Mouse (Mus musculus): ENCODE data around the gene Ick. TPM values are rescaled to one million over a fixed set of nuclear protein-coding genes. Genes with fewer than 3 reads are reported as not detected.
"Not testable (repeated sequence)": the region's sequence is repeated elsewhere in the genome, so short reads cannot be mapped to it uniquely, and the experiment has no call there.

Ick gene
- 8.4 and 10.2 TPM in 2 replicates for polyA plus RNA-seq (2012; rRNA removed)

DNA sequence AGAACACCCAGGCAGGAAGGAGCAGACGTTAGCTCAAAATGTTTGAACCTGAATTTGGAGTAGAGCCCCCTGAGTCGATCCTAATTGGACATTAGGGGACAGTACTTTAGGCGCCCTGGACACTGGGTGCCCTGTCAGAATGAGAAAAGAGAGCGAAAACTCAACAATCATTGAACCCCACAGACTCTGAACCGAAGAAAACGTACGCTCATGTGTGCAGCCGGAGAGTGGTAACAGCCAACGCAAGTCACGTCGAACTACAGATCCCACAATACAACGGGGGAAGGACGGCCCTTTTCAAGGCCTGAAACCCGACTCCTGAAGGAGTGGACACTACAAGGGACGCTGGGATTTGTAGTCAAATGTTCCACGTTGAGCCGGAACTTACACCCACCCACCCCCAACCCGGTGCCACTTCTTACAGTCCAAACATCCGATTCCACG, at the start of gene Ick, which contains the start of gene Fbxo9:
Ick (plus strand) TSS at position 397 of the 444 bp plus-strand sequence.
Fbxo9 (minus strand) TSS at position 270 of the 444 bp plus-strand sequence.
- Histone ChIP-seq H3K36me3 (ENCODE audit: control insufficient read depth, insufficient read depth, low read length) (peaks cover 2% of the 10 kb centered on the region; the same call in 1 of the 2 replicates), H3K4me1 (ENCODE audit: control insufficient read depth, insufficient read depth, low read length) (peaks cover 8% of the 10 kb centered on the region), H3K27ac (ENCODE audit: control insufficient read depth, insufficient read depth, low read depth, low read length) (peak within 1 kb of the TSS; percentile 90), H3K4me3 (ENCODE audit: control insufficient read depth, low read depth, low read length) (peak within 1 kb of the TSS; percentile 87), H3K27me3 (ENCODE audit: control insufficient read depth, insufficient read depth, low read length) (no peaks in the 10 kb centered on the region)
- TF ChIP-seq CTCF (IDR thresholded peaks at IDR 0.05; ENCODE audit: control insufficient read depth, insufficient read depth, insufficient replicate concordance, low read depth, low read length) (no peak), POLR2A (IDR thresholded peaks at IDR 0.05; ENCODE audit: control insufficient read depth, low read depth, low read length) (no peak; the same call in 1 of the 2 replicates)

DNA sequence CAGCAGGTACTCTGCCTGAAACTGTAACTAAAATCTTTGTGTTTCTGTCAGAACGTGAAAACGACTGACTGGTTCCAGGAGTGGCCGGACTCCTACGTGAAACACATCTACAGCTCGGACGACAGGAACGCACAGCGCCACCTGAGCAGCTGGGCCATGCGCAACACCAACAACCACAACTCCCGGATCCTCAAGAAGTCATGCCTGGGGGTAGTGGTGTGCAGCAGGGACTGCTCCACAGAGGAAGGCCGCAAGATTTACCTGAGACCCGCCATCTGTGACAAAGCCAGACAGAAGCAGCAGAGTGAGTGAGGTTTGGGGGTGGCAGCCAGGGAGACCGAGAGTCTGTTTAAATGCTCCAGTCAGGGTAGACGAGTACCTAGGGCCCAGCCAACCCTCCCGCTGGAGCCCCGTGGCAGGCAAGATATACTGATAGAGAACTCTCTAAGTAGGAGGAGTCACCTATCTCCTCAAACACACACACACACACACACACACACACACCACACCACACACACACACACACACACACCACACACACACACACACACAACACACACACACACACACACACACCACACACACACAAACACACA, 49.4 kb upstream of the Ick start:
- Histone ChIP-seq H3K27me3 (ENCODE audit: control insufficient read depth, insufficient read depth, low read length) (no peaks in the 10 kb centered on the region), H3K27ac (ENCODE audit: control insufficient read depth, insufficient read depth, low read depth, low read length) (no peak overlapping the region), H3K36me3 (ENCODE audit: control insufficient read depth, insufficient read depth, low read length) (no peaks in the 10 kb centered on the region), H3K4me3 (ENCODE audit: control insufficient read depth, low read depth, low read length) (no peak overlapping the region), H3K4me1 (ENCODE audit: control insufficient read depth, insufficient read depth, low read length) (no peaks in the 10 kb centered on the region)
- TF ChIP-seq POLR2A (IDR thresholded peaks at IDR 0.05; ENCODE audit: control insufficient read depth, low read depth, low read length) = no peak
- TF ChIP-seq CTCF (IDR thresholded peaks at IDR 0.05; ENCODE audit: control insufficient read depth, insufficient read depth, insufficient replicate concordance, low read depth, low read length) = no peak

DNA sequence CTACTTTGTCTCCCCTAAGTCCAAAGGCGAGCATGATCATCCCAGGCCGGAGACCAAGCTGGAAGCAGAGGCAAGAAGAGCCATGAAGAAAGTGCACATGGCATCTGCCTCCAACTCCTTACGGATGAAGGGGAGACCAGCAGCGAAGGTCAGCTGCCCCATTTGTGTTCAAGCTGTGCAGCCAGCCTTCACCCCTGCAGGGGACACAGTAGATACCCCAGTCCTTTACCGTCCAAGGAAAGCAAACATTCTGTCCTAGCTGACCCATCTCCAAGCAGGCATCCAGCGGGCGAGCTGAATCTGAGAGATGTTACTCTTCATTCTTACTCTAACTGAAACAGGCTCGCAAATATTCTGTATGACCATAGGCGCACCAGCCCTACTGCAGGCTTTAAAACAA, 46.6 kb upstream of the Ick start:
- Histone ChIP-seq H3K4me3 (ENCODE audit: control insufficient read depth, low read depth, low read length) (no peak overlapping the region), H3K27ac (ENCODE audit: control insufficient read depth, insufficient read depth, low read depth, low read length) (no peak overlapping the region), H3K36me3 (ENCODE audit: control insufficient read depth, insufficient read depth, low read length) (no peaks in the 10 kb centered on the region), H3K4me1 (ENCODE audit: control insufficient read depth, insufficient read depth, low read length) (no peaks in the 10 kb centered on the region), H3K27me3 (ENCODE audit: control insufficient read depth, insufficient read depth, low read length) (no peaks in the 10 kb centered on the region)
- TF ChIP-seq CTCF (IDR thresholded peaks at IDR 0.05; ENCODE audit: control insufficient read depth, insufficient read depth, insufficient replicate concordance, low read depth, low read length) (no peak), POLR2A (IDR thresholded peaks at IDR 0.05; ENCODE audit: control insufficient read depth, low read depth, low read length) (no peak)

DNA sequence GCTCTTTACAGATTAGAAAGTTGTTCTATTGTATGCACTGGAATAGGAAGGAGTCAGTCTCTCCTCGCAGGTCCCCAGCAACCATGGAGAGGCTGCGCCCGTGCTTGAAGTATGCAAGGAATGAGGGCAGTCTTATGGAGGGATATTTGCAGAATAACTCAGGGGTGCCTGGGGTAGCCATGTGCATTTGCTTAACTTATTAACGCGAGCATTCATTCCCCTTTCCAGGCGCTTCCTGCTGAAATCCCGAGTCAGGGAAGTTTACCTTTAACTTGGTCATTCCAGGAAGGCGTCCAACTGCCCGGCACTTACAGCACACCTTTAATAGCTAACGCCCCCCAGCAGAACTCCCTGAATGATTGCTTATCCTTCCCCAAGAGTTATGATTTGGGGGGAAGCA, 44.9 kb upstream of the Ick start:
- H3K4me3 ChIP-seq (ENCODE audit: control insufficient read depth, low read depth, low read length) = no peak overlapping the region
- no peaks in the 10 kb centered on the region for H3K27me3 ChIP-seq (ENCODE audit: control insufficient read depth, insufficient read depth, low read length)
- no peaks in the 10 kb centered on the region for H3K36me3 ChIP-seq (ENCODE audit: control insufficient read depth, insufficient read depth, low read length)
- no peak for TF ChIP-seq CTCF (IDR thresholded peaks at IDR 0.05; ENCODE audit: control insufficient read depth, insufficient read depth, insufficient replicate concordance, low read depth, low read length)
- TF ChIP-seq POLR2A (IDR thresholded peaks at IDR 0.05; ENCODE audit: control insufficient read depth, low read depth, low read length) = no peak
- H3K27ac ChIP-seq (ENCODE audit: control insufficient read depth, insufficient read depth, low read depth, low read length) = no peak overlapping the region
- H3K4me1 ChIP-seq (ENCODE audit: control insufficient read depth, insufficient read depth, low read length) = no peaks in the 10 kb centered on the region

DNA sequence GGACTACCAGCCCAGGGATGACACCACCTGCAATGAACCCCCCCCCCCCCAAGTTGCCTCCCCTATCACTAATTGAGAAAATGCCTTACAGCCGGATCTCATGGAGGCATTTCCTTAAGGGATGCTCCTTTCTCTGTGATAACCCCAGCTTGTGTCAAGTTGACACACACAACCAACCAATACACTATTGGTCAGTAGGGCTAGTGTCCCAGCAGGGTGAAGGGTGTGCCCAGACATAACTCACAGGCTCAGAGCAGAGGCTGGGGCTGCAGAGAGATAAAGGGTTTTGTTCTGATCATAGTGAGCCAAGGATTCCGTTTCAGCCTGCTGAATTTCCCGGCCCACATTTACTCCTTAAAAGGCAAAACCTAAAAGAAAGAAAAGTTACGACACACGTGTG, 38.5 kb upstream of the Ick start:
- H3K4me3 ChIP-seq (ENCODE audit: control insufficient read depth, low read depth, low read length) = no peak overlapping the region
- H3K4me1 ChIP-seq (ENCODE audit: control insufficient read depth, insufficient read depth, low read length) = no peaks in the 10 kb centered on the region
- no peaks in the 10 kb centered on the region for H3K27me3 ChIP-seq (ENCODE audit: control insufficient read depth, insufficient read depth, low read length)
- no peak for TF ChIP-seq POLR2A (IDR thresholded peaks at IDR 0.05; ENCODE audit: control insufficient read depth, low read depth, low read length)
- H3K36me3 ChIP-seq (ENCODE audit: control insufficient read depth, insufficient read depth, low read length) = no peaks in the 10 kb centered on the region
- no peak overlapping the region for H3K27ac ChIP-seq (ENCODE audit: control insufficient read depth, insufficient read depth, low read depth, low read length)

DNA sequence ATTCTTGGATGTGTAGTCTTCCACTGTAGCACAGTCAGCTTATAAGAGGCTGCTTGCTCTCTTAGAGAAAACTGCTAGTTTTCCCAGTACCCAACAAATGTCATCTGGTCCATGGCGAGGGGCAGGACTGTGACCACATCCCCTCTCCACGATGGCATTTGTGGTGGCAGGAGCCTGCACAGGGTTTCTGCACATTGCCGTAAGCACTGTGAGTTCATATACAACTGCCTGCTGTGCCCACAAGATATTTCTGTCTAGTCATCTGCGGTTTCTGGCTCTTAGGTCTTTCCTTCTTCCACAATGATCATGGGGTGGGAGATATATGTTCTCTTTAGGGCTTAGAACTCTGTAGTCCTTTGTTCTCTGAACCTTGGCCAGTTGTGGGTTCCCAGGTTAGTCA, 37.4 kb upstream of the Ick start:
- no peak overlapping the region for H3K27ac ChIP-seq (ENCODE audit: control insufficient read depth, insufficient read depth, low read depth, low read length)
- H3K4me1 ChIP-seq (ENCODE audit: control insufficient read depth, insufficient read depth, low read length) = no peaks in the 10 kb centered on the region
- TF ChIP-seq CTCF (IDR thresholded peaks at IDR 0.05; ENCODE audit: control insufficient read depth, insufficient read depth, insufficient replicate concordance, low read depth, low read length) (no peak), POLR2A (IDR thresholded peaks at IDR 0.05; ENCODE audit: control insufficient read depth, low read depth, low read length) (no peak)
- no peak overlapping the region for H3K4me3 ChIP-seq (ENCODE audit: control insufficient read depth, low read depth, low read length)
- no peaks in the 10 kb centered on the region for H3K27me3 ChIP-seq (ENCODE audit: control insufficient read depth, insufficient read depth, low read length)
- no peaks in the 10 kb centered on the region for H3K36me3 ChIP-seq (ENCODE audit: control insufficient read depth, insufficient read depth, low read length)

DNA sequence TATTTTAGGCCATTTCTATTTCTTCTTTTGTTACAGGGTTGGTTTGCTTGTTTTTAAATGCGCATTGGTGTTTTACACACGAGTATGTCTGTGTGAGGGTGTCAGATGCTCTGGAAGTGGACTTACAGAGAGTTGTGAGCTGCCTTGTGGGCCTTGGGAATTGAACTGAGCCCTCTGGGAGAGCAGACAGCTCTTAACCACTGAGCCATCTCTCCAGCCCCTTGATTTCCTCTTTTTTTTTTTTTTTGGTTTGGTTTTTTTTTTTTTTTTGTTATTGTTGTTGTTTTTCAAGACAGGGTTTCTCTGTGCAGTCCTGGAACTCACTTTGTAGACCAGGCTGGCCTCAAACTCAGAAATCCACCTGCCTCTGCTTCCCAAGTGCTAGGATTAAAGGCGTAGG, 35.7 kb upstream of the Ick start:
- not testable (repeated sequence) for H3K36me3 ChIP-seq (ENCODE audit: control insufficient read depth, insufficient read depth, low read length); H3K4me1 ChIP-seq (ENCODE audit: control insufficient read depth, insufficient read depth, low read length); H3K27me3 ChIP-seq (ENCODE audit: control insufficient read depth, insufficient read depth, low read length); H3K27ac ChIP-seq (ENCODE audit: control insufficient read depth, insufficient read depth, low read depth, low read length); H3K4me3 ChIP-seq (ENCODE audit: control insufficient read depth, low read depth, low read length)
